Mouse (Mus musculus) layer of hippocampus, adult 18-20 months (tissue): Measurements from ENCODE around the gene Olfr550. TPM values are rescaled to one million over a fixed set of nuclear protein-coding genes. Genes with fewer than 3 reads are reported as not detected.

Source experiments
- total RNA-seq, 2 experiments: library from RNA; stranded (reverse); gene quantifications; 2 replicates each; pipeline ENCODE4 v1.2.3; 2021

Olfr550 gene
- total RNA-seq, 2 experiments from 2014 or later, result 2.4 to 2.8 TPM

Other genes with a start within 250 kb of the Olfr550 start
- 10 to 100 TPM in 1 of 2 experiments, 1 to 10 TPM in 1; 9.4 to 11.4 TPM for gene Rrm1, start 129.7 kb upstream of the Olfr550 start, total RNA-seq
- gene Olfr543, start 89.8 kb upstream of the Olfr550 start, total RNA-seq, result not detected
- not detected for gene Olfr544, start 83.1 kb upstream of the Olfr550 start, total RNA-seq
- gene Olfr545, start 71.9 kb upstream of the Olfr550 start, total RNA-seq, result not detected
- not detected for gene Olfr547, start 36.7 kb upstream of the Olfr550 start, total RNA-seq
- gene Olfr548-ps1, start 30.5 kb upstream of the Olfr550 start, total RNA-seq, result not detected
- gene Olfr549, start 21.6 kb upstream of the Olfr550 start, total RNA-seq, result not detected
- 1 to 10 TPM; 3.3 to 4.0 TPM for gene Trim21, start 6.0 kb upstream of the Olfr550 start, total RNA-seq
- not detected for gene Olfr551, start 20.4 kb downstream of the Olfr550 start, total RNA-seq
- gene Olfr552, start 26.3 kb downstream of the Olfr550 start, total RNA-seq, result under 1 TPM; 0.07 to 0.08 TPM
- not detected for gene Olfr553, start 46.8 kb downstream of the Olfr550 start, total RNA-seq
- gene Olfr554, start 67.0 kb downstream of the Olfr550 start, total RNA-seq, result under 1 TPM in 1 of 2 experiments, not detected in 1; 0.23 TPM
- gene Olfr555, start 87.4 kb downstream of the Olfr550 start, total RNA-seq, result not detected
- not detected for gene Olfr556, start 93.5 kb downstream of the Olfr550 start, total RNA-seq
- 1 to 10 TPM; 5.2 to 6.4 TPM for gene Trim68, start 115.9 kb downstream of the Olfr550 start, total RNA-seq
- under 1 TPM in 1 of 2 experiments, not detected in 1; 0.20 TPM for gene Olfr557, start 124.5 kb downstream of the Olfr550 start, total RNA-seq
- gene Olfr558, start 130.8 kb downstream of the Olfr550 start, total RNA-seq, result under 1 TPM; 0.30 to 0.32 TPM
- not detected for gene Olfr33, start 147.6 kb downstream of the Olfr550 start, total RNA-seq
- not detected for gene Olfr559, start 156.0 kb downstream of the Olfr550 start, total RNA-seq
- gene Olfr560, start 187.9 kb downstream of the Olfr550 start, total RNA-seq, result not detected
- gene Olfr78, start 188.0 kb downstream of the Olfr550 start, total RNA-seq, result under 1 TPM; 0.10 to 0.12 TPM
- under 1 TPM in 1 of 2 experiments, not detected in 1; 0.13 TPM for gene Olfr561, start 199.8 kb downstream of the Olfr550 start, total RNA-seq
- not detected for gene Olfr564, start 232.0 kb downstream of the Olfr550 start, total RNA-seq